In the genomic region with DNA sequence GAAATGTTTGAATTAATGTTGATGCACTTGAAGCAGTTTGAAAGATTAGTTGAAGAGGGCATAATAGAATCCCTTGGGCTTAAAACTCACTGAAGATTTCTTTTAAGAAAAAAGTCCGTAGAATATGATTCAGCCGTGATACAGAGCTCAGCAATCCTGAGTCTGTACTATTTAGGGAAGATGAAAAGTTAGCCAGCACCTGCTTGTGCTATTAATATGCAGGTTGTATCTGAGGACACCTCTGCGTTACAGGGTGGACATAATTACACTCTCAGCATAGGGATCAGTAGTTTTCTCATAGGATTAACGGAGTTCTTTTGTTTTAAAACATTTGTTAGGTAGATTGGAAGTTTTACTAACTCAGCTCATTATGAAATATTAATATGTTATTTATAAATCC, we compare ENCODE assay signal across 27 mouse cellular contexts.
"Had no signal": no experiment of that assay in that cellular context is flagged by ENCODE, and none has a peak within 500 bp of the region (broad histone marks: within the 10 kb centered on the region; RNA-seq: fewer than 3 reads in every experiment).

No protein-coding gene starts in this region.

- H3K27ac ChIP-seq: limb, embryonic 10.5 days; limb, embryonic 12.5 days; limb, embryonic 13.5 days; limb, embryonic 15.5 days; liver, embryonic 12.5 days; liver, embryonic 13.5 days; liver, embryonic 14.5 days; liver, embryonic 15.5 days; lung, embryonic 15.5 days; macrophage; midbrain, embryonic 10.5 days; midbrain, embryonic 12.5 days; midbrain, embryonic 13.5 days; midbrain, embryonic 15.5 days had no signal

- H3K4me3 ChIP-seq: limb, embryonic 10.5 days; limb, embryonic 12.5 days; limb, embryonic 13.5 days; limb, embryonic 15.5 days; liver, embryonic 12.5 days; liver, embryonic 13.5 days; liver, embryonic 15.5 days; lung, embryonic 15.5 days; megakaryocyte, embryonic 14.5 days; midbrain, embryonic 10.5 days; midbrain, embryonic 12.5 days; midbrain, embryonic 13.5 days; midbrain, embryonic 15.5 days; myocyte had no signal

- DNase-seq: left cerebral cortex, postnatal 4 days; liver; liver, embryonic 13.5 days; liver, postnatal 0 days; lung, adult 18-20 months; lung, adult 2 months; lung, embryonic 14.5 days; lung, postnatal 10 days; lung, postnatal 14 days; lung, postnatal 36 days; lung, postnatal 4 days; midbrain, embryonic 14.5 days had no signal
